Mouse (Mus musculus) mouse embryonic stem cell (cell line): ENCODE data around the gene Aox3.

Source experiments
- in situ Hi-C, 2 experiments: fragments of 300-500 bp; cut with MboI; formaldehyde crosslinking; loops; 1 replicate in 1 of 2; 3 replicates in 1 of 2; pipeline ENCODE4 v1.14.3; 2019 to 2020; ENCODE audit warnings: low sequenced_read_pairs in 2 of 2, low pct_unique_long_range_greater_than_20kb in 1 of 2, mixed read lengths in 1 of 2; ENCODE audit not compliant: unreplicated experiment in 1 of 2

The Aox3 gene

GRCm38 (mm10) chr1:58238440-58238839, 125.5 kb downstream of the Aox3 start:
- in situ Hi-C loops, result no loop called here

GRCm38 (mm10) chr1:58238961-58239360, 126.0 kb downstream of the Aox3 start:
- in situ Hi-C loops, result no loop called here

GRCm38 (mm10) chr1:58240347-58240746, 127.4 kb downstream of the Aox3 start:
- in situ Hi-C loops, result no loop called here

- in situ Hi-C loops, result no loop called here
Measured at GRCm38 (mm10) chr1:58244487-58244886, 131.6 kb downstream of the Aox3 start.

DNA sequence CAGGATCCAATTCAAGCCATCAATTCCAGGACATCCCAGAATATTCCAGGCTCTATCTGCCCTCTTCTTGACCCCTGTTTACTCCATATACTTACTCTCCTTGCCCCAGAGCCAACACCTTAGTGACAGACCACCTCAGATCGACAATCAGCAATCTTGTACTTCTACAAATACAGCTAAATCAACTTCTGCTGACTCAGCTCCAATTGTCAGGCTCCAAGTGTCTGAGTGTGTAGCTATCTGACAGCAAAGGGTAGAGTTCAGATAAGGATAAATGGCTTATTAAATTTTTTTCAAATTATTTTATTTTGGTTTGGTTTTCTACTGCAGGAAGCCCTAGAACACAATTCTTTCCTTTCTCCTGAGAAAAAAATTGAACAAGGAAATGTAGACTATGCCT, 135.6 kb downstream of the Aox3 start:
- in situ Hi-C loops, result no loop called here
